Comparison of ENCODE assay signal across 8 mouse cellular contexts in the genomic region with DNA sequence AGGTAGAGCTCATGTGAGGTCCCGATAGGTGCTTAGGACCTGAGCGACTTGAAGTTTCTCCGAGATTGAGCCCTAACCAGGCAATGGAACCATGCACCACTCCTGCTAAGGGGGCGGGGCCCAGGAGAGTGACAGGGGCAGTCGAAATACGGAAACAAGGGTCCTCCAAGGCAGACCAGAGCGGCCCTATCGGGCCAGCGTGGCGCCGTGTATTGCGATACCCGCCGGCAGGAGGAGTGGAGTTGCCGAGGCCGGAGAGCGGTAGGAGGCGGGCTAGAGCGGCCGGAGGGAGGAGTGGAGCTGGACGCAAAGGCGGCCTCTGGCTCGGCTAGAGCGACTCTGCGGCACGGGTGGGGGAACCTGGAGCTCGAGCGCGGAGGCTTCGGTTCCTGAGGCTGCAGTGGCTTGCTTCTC. TPM values are rescaled to one million over a fixed set of nuclear protein-coding genes. Genes with fewer than 3 reads are reported as not detected.
A peak's percentile ranks its signal among the peaks of the same experiment; 100 is the strongest.
DNase-seq lines count a peak whose midpoint lies in the region; ATAC-seq lines count a peak whose summit lies in the region.

No protein-coding gene starts in this region.

- WGBS in hindbrain, embryonic 11.5 days: under 1% methylated on average over 30 of the region's 30 CpGs

- H3K27me3 ChIP-seq in hindbrain, embryonic 11.5 days (ENCODE audit: control insufficient read depth, insufficient read depth, low read length): no peaks in the 10 kb centered on the region

- H3K36me3 ChIP-seq in hindbrain, embryonic 11.5 days (ENCODE audit: control insufficient read depth, insufficient read depth, low read length): no peaks in the 10 kb centered on the region

- peak overlapping the region; percentile 60; the same call in 1 of the 2 replicates for H3K27ac ChIP-seq in hindbrain, embryonic 11.5 days (ENCODE audit: low read depth, low read length)

- H3K9me3 ChIP-seq in hindbrain, embryonic 11.5 days (ENCODE audit: control insufficient read depth, low read length): no peaks in the 10 kb centered on the region

- ATAC-seq in hindbrain, embryonic 11.5 days (ENCODE audit: low FRiP score): peak; percentile 96

- peak overlapping the region; percentile 68 for H3K4me3 ChIP-seq in hindbrain, embryonic 11.5 days (ENCODE audit: low read depth, low read length)

- H3K4me2 ChIP-seq in hindbrain, embryonic 11.5 days (replicated peaks; ENCODE audit: low read depth, low read length): peak overlapping the region; percentile 61

- peak; percentile 99 for DNase-seq in Muller cell, postnatal 12 days (ENCODE audit: inconsistent ontology term)
- peak; percentile 98 for DNase-seq in cerebellum, adult 9-11 months
- peak; percentile 96 to 98 for DNase-seq in frontal cortex, adult 2 months (ENCODE audit: extremely low spot score in 1 of 2, low spot score in 1 of 2)
- DNase-seq in hindbrain, embryonic 11.5 days (ENCODE audit: low spot score): peak; percentile 97
- peak; percentile 95 to 97 for DNase-seq in layer of hippocampus, postnatal 10 days (ENCODE audit: low spot score in 2 of 2)
- DNase-seq in lung, postnatal 10 days: peak; percentile 99
- DNase-seq in ovary, postnatal 36 days (ENCODE audit: low spot score): peak; percentile 97
- DNase-seq in thymus, postnatal 25 days: peak; percentile 97

- peak overlapping the region; percentile 77 for H3K9ac ChIP-seq in hindbrain, embryonic 11.5 days (ENCODE audit: low read depth, low read length)

- H3K4me1 ChIP-seq in hindbrain, embryonic 11.5 days (replicated peaks; ENCODE audit: control insufficient read depth, insufficient read depth, low read length): no peaks in the 10 kb centered on the region; the same call in 1 of the 2 replicates

RNA-seq across cellular contexts. Expression of a gene that starts 1.4 kb away (rescaled TPM):
- polyA plus RNA-seq in frontal cortex, adult 2 months (2012; rRNA removed): 167 and 181 TPM in 2 replicates
- 43.0 and 46.4 TPM in 2 replicates for polyA plus RNA-seq in hindbrain, embryonic 11.5 days (2014; fragmentation: Nextera tagmentation; extraction: Ambion mirVana)
- total RNA-seq in layer of hippocampus, postnatal 10 days (2021): 10 to 100 TPM; 83.0 to 97.9 TPM

RNA-seq across cellular contexts. Expression of a gene that starts 6.9 kb away (rescaled TPM):
- 0.72 and 0.86 TPM in 2 replicates for polyA plus RNA-seq in frontal cortex, adult 2 months (2012; rRNA removed)
- 0.39 TPM in 1 of 2 replicates, not detected in the other for polyA plus RNA-seq in hindbrain, embryonic 11.5 days (2014; fragmentation: Nextera tagmentation; extraction: Ambion mirVana)
- total RNA-seq in layer of hippocampus, postnatal 10 days (2021): not detected

RNA-seq across cellular contexts. Expression of a gene that starts 19.9 kb away (rescaled TPM):
- 319 and 386 TPM in 2 replicates for polyA plus RNA-seq in frontal cortex, adult 2 months (2012; rRNA removed)
- polyA plus RNA-seq in hindbrain, embryonic 11.5 days (2014; fragmentation: Nextera tagmentation; extraction: Ambion mirVana): 1,792 and 1,821 TPM in 2 replicates
- total RNA-seq in layer of hippocampus, postnatal 10 days (2021): 100 to 1,000 TPM; 563 to 573 TPM

RNA-seq across cellular contexts. Expression of a gene that starts 34.2 kb away (rescaled TPM):
- 0.06 TPM in 1 of 2 replicates, not detected in the other for polyA plus RNA-seq in frontal cortex, adult 2 months (2012; rRNA removed)
- polyA plus RNA-seq in hindbrain, embryonic 11.5 days (2014; fragmentation: Nextera tagmentation; extraction: Ambion mirVana): 0.14 TPM in 1 of 2 replicates, not detected in the other
- total RNA-seq in layer of hippocampus, postnatal 10 days (2021): under 1 TPM in 1 of 2 experiments, not detected in 1; 0.27 TPM

RNA-seq across cellular contexts. Expression of a gene that starts 34.3 kb away (rescaled TPM):
- not detected in 2 replicates for polyA plus RNA-seq in frontal cortex, adult 2 months (2012; rRNA removed)
- not detected in 2 replicates for polyA plus RNA-seq in hindbrain, embryonic 11.5 days (2014; fragmentation: Nextera tagmentation; extraction: Ambion mirVana)
- not detected for total RNA-seq in layer of hippocampus, postnatal 10 days (2021)

Comparison
In these comparisons a context has a peak if more than half of its experiments do, and no peak if none do; other contexts are left out.
1. Peak in every context shown above with its lines: DNase-seq, ATAC-seq, H3K4me3 ChIP-seq and H3K27ac ChIP-seq.